Mouse (Mus musculus): ENCODE measurements around the gene Efcab3. TPM values are rescaled to one million over a fixed set of nuclear protein-coding genes. Genes with fewer than 3 reads are reported as not detected.

Efcab3 gene
- polyA plus RNA-seq, 2 experiments = 0.15 to 0.16 TPM

DNA sequence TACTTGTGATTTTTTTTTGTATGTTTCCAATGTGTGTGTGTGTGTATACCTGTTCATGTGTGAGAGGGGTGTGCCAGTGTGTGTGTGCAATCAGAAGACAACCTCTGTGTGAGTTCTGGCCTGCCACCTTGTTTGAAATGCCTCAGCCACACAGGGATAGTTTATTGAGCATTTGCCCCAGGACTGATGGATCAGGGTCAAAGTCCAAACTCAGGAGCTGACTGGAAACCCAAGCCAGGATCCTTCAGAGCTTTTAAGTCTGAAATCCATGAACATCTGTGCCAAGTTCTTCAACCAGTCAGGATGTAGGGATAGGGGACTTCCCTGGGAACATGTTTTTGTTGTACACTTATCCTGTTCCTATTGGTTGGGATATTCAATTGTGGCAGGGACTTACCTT lies 94.7 kb downstream of the Efcab3 start:
- H3K9ac ChIP-seq (ENCODE audit: low read depth, low read length, severe bottlenecking) = no peak overlapping the region
- H3K27ac ChIP-seq (replicated peaks; ENCODE audit: low read depth, low read length) = no peak overlapping the region
- peaks cover 7% of the 10 kb centered on the region for H3K4me1 ChIP-seq (ENCODE audit: control insufficient read depth, insufficient read depth, low read length)
- H3K9me3 ChIP-seq (ENCODE audit: control insufficient read depth, low read length) = 0 out of 2 replicates have a peak, but pooled peaks cover 5% of the 10 kb centered on the region
- DNase-seq (ENCODE audit: low spot score) (no peak), ATAC-seq (ENCODE audit: low FRiP score, low read depth) (no peak)
- no peak overlapping the region for H3K4me3 ChIP-seq (replicated peaks; ENCODE audit: low read length)
- no peaks in the 10 kb centered on the region for H3K27me3 ChIP-seq (ENCODE audit: control insufficient read depth, insufficient read depth, low read length)
- no peak overlapping the region for H3K4me2 ChIP-seq (replicated peaks; ENCODE audit: low read depth, low read length, severe bottlenecking)
- no peaks in the 10 kb centered on the region for H3K36me3 ChIP-seq (ENCODE audit: control insufficient read depth, insufficient read depth, low read length)
- TF ChIP-seq POLR2A (IDR thresholded peaks at IDR 0.05; ENCODE audit: borderline replicate concordance, extremely low read depth, insufficient read depth, insufficient read length) = no peak

- Histone ChIP-seq H3K9ac (ENCODE audit: low read depth, low read length, severe bottlenecking) (no peak overlapping the region), H3K27ac (replicated peaks; ENCODE audit: low read depth, low read length) (no peak overlapping the region), H3K4me2 (replicated peaks; ENCODE audit: low read depth, low read length, severe bottlenecking) (no peak overlapping the region), H3K4me3 (replicated peaks; ENCODE audit: low read length) (no peak overlapping the region), H3K4me1 (ENCODE audit: control insufficient read depth, insufficient read depth, low read length) (no peaks in the 10 kb centered on the region), H3K36me3 (ENCODE audit: control insufficient read depth, insufficient read depth, low read length) (no peaks in the 10 kb centered on the region), H3K27me3 (ENCODE audit: control insufficient read depth, insufficient read depth, low read length) (no peaks in the 10 kb centered on the region), H3K9me3 (ENCODE audit: control insufficient read depth, low read length) (peaks cover 11% of the 10 kb centered on the region)
- 50% methylated on average over 6 of the region's 6 CpGs for WGBS
- TF ChIP-seq POLR2A (IDR thresholded peaks at IDR 0.05; ENCODE audit: borderline replicate concordance, extremely low read depth, insufficient read depth, insufficient read length) = no peak
- ATAC-seq (ENCODE audit: low FRiP score, low read depth) = no peak
- no peak for DNase-seq (ENCODE audit: low spot score)
Observed at GRCm38 (mm10) chr11:105159673-105160360, 96.4 kb downstream of the Efcab3 start.

GRCm38 (mm10) chr11:105161411-105161810 lies 98.0 kb downstream of the Efcab3 start:
- H3K4me3 ChIP-seq (replicated peaks; ENCODE audit: low read length) = no peak overlapping the region
- H3K36me3 ChIP-seq (ENCODE audit: control insufficient read depth, insufficient read depth, low read length) = no peaks in the 10 kb centered on the region
- H3K4me1 ChIP-seq (ENCODE audit: control insufficient read depth, insufficient read depth, low read length) = no peaks in the 10 kb centered on the region
- H3K9me3 ChIP-seq (ENCODE audit: control insufficient read depth, low read length) = peaks cover 17% of the 10 kb centered on the region
- WGBS = 82% methylated on average over 2 of the region's 2 CpGs
- H3K9ac ChIP-seq (ENCODE audit: low read depth, low read length, severe bottlenecking) = no peak overlapping the region
- ATAC-seq (ENCODE audit: low FRiP score, low read depth) (no peak), DNase-seq (ENCODE audit: low spot score) (no peak)
- no peak overlapping the region for H3K4me2 ChIP-seq (replicated peaks; ENCODE audit: low read depth, low read length, severe bottlenecking)
- no peaks in the 10 kb centered on the region for H3K27me3 ChIP-seq (ENCODE audit: control insufficient read depth, insufficient read depth, low read length)
- no peak for TF ChIP-seq POLR2A (IDR thresholded peaks at IDR 0.05; ENCODE audit: borderline replicate concordance, extremely low read depth, insufficient read depth, insufficient read length)
- no peak overlapping the region for H3K27ac ChIP-seq (replicated peaks; ENCODE audit: low read depth, low read length)

DNA sequence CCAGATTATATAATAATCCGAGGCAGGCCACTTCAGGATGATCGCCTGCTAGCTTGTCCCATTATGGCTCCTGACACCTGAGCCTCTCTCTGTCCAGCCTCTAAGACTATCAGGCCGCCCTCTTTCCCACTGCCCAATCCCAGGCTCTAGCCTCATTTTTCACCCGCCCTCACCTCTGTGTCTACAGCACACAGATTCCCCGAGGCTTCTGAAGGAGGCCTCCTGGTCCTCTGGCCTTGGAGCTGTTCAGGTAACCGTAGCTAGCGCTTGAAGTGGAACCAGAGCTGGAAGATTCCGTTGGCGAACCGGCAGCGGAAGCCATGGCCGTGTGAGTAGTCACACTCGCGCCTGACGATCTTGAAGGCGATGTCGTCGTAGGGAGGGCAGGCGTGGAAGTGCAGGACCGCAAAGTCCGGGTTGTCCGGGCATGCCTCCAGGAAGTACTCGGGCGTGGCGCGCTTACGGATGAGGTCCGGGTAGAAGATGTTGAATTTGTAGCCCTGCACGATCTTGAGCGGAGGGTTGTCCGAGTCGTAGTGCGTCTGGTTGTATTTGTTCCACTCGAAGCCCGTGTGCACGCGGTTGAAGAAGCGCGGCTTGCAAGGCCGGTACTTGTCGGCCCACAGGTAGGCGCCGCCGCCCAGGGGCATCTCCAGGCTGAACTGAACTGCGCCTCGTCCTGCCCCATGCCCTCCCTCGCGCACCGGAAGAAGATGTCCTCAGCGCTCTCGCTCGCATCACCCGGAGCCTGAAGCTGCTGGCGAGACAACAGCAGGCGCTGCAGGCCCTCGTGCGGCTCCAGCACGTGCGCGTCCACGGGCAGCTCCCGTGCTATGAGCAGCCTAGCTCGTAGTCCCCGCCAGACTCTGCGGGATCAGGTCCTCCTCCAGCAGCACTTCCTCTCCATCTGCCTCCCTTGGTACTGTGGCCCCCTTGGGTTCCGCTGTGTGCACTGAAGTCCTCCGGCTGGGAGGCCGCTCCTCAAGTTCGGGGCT lies 101.4 kb downstream of the Efcab3 start:
- no peak for TF ChIP-seq POLR2A (IDR thresholded peaks at IDR 0.05; ENCODE audit: borderline replicate concordance, extremely low read depth, insufficient read depth, insufficient read length)
- Histone ChIP-seq H3K4me2 (replicated peaks; ENCODE audit: low read depth, low read length, severe bottlenecking) (no peak overlapping the region), H3K4me3 (replicated peaks; ENCODE audit: low read length) (no peak overlapping the region), H3K9me3 (ENCODE audit: control insufficient read depth, low read length) (peaks cover 17% of the 10 kb centered on the region), H3K27ac (replicated peaks; ENCODE audit: low read depth, low read length) (no peak overlapping the region), H3K27me3 (ENCODE audit: control insufficient read depth, insufficient read depth, low read length) (no peaks in the 10 kb centered on the region), H3K36me3 (ENCODE audit: control insufficient read depth, insufficient read depth, low read length) (no peaks in the 10 kb centered on the region), H3K9ac (ENCODE audit: low read depth, low read length, severe bottlenecking) (no peak overlapping the region), H3K4me1 (ENCODE audit: control insufficient read depth, insufficient read depth, low read length) (no peaks in the 10 kb centered on the region)
- DNase-seq (ENCODE audit: low spot score) (no peak), ATAC-seq (ENCODE audit: low FRiP score, low read depth) (no peak)
- WGBS = 84% methylated on average over 69 of the region's 69 CpGs

DNA sequence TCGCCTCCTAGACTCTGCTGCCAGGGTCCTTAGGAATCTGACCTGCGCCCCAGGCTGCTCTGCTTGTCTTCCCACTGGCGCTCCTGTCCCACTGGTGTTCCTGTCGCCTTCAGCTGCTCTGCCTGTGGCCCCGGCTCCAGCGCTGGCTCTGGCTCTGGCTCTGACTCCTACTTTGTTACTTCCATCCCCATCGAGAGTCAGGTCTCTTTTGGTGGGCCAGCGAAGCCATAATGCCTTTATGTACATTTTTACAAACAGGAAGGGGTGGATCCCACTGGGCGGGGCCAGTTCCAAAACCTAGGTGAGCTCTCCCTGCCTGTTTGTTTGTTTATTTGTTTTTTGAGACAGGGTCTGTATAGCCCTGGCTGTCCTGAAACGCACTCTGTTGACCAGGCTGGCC lies 103.4 kb downstream of the Efcab3 start:
- ATAC-seq (ENCODE audit: low FRiP score, low read depth) (no peak), DNase-seq (ENCODE audit: low spot score) (no peak)
- H3K4me3 ChIP-seq (replicated peaks; ENCODE audit: low read length) = no peak overlapping the region
- no peak overlapping the region for H3K27ac ChIP-seq (replicated peaks; ENCODE audit: low read depth, low read length)
- no peak for TF ChIP-seq POLR2A (IDR thresholded peaks at IDR 0.05; ENCODE audit: borderline replicate concordance, extremely low read depth, insufficient read depth, insufficient read length)
- no peak overlapping the region for H3K9ac ChIP-seq (ENCODE audit: low read depth, low read length, severe bottlenecking)
- no peak overlapping the region for H3K4me2 ChIP-seq (replicated peaks; ENCODE audit: low read depth, low read length, severe bottlenecking)
- no peaks in the 10 kb centered on the region for H3K36me3 ChIP-seq (ENCODE audit: control insufficient read depth, insufficient read depth, low read length)
- H3K4me1 ChIP-seq (ENCODE audit: control insufficient read depth, insufficient read depth, low read length) = no peaks in the 10 kb centered on the region
- WGBS = 89% methylated on average over 10 of the region's 10 CpGs
- H3K27me3 ChIP-seq (ENCODE audit: control insufficient read depth, insufficient read depth, low read length) = no peaks in the 10 kb centered on the region
- H3K9me3 ChIP-seq (ENCODE audit: control insufficient read depth, low read length) = peaks cover 17% of the 10 kb centered on the region

Other genes starting within 250 kb of the Efcab3 start
- 41.4 and 46.7 TPM in 2 replicates for gene Mettl2, start 62.8 kb downstream of the Efcab3 start, polyA plus RNA-seq (2012; rRNA removed)
- 31.9 and 41.4 TPM in 2 replicates for gene Mettl2, start 62.8 kb downstream of the Efcab3 start, polyA plus RNA-seq (2014; fragmentation: Nextera tagmentation; extraction: Ambion mirVana)
- not detected in 2 replicates for gene Gm10842, start 83.3 kb downstream of the Efcab3 start, polyA plus RNA-seq (2012; rRNA removed)
- gene Gm10842, start 83.3 kb downstream of the Efcab3 start, polyA plus RNA-seq (2014; fragmentation: Nextera tagmentation; extraction: Ambion mirVana) = not detected in 2 replicates
- gene Tlk2, start 115.2 kb downstream of the Efcab3 start, polyA plus RNA-seq (2012; rRNA removed) = 41.0 and 49.9 TPM in 2 replicates
- 27.8 and 29.6 TPM in 2 replicates for gene Tlk2, start 115.2 kb downstream of the Efcab3 start, polyA plus RNA-seq (2014; fragmentation: Nextera tagmentation; extraction: Ambion mirVana)
- 98.5 and 125 TPM in 2 replicates for gene Mrc2, start 229.1 kb downstream of the Efcab3 start, polyA plus RNA-seq (2012; rRNA removed)
- 26.4 and 27.5 TPM in 2 replicates for gene Mrc2, start 229.1 kb downstream of the Efcab3 start, polyA plus RNA-seq (2014; fragmentation: Nextera tagmentation; extraction: Ambion mirVana)

All from limb, embryonic 14.5 days (tissue).